Mouse (Mus musculus) lung, postnatal 4 days (tissue): ENCODE measurements around the gene Fgfr4.

Experiments used
- DNase-seq, 2 experiments: peaks; one replicate each; pipeline ENCODE4 v3.0.0; 2021

Gene Fgfr4

GRCm38 (mm10) chr13:55210971-55211220, 58.5 kb downstream of the Fgfr4 start:
- peak in 1 of 2 experiments; percentile 87 for DNase-seq

- peak; percentile 91 to 95 for DNase-seq
Measured at GRCm38 (mm10) chr13:55211221-55212010, 59.0 kb downstream of the Fgfr4 start.

- DNase-seq: peak; percentile 70 to 81
Measured at GRCm38 (mm10) chr13:55212011-55212360, 59.5 kb downstream of the Fgfr4 start.

GRCm38 (mm10) chr13:55212361-55213137, 60.1 kb downstream of the Fgfr4 start:
- DNase-seq: peak; percentile 80 to 81

- no peak for DNase-seq
Measured at GRCm38 (mm10) chr13:55213138-55213806, 60.8 kb downstream of the Fgfr4 start.
